Mouse (Mus musculus) heart, adult 10 weeks (tissue): ENCODE results near the gene Il13ra1. TPM values are rescaled to one million over a fixed set of nuclear protein-coding genes. Genes with fewer than 3 reads are reported as not detected.

Experiments used
- polyA plus RNA-seq: library from polyadenylated mRNA; stranded (reverse); fragments of 350-450 nt; fragmentation: Illumina TruSeq; extraction: RNeasy Lipid Tissue Mini Kit (QIAGEN cat#74804); gene quantifications from one replicate; pipeline ENCODE4 v1.2.3, GENCODE M21; 2014; ENCODE audit warnings: low read depth, low replicate concordance

Gene Il13ra1
- polyA plus RNA-seq: 28.2 TPM

DNA sequence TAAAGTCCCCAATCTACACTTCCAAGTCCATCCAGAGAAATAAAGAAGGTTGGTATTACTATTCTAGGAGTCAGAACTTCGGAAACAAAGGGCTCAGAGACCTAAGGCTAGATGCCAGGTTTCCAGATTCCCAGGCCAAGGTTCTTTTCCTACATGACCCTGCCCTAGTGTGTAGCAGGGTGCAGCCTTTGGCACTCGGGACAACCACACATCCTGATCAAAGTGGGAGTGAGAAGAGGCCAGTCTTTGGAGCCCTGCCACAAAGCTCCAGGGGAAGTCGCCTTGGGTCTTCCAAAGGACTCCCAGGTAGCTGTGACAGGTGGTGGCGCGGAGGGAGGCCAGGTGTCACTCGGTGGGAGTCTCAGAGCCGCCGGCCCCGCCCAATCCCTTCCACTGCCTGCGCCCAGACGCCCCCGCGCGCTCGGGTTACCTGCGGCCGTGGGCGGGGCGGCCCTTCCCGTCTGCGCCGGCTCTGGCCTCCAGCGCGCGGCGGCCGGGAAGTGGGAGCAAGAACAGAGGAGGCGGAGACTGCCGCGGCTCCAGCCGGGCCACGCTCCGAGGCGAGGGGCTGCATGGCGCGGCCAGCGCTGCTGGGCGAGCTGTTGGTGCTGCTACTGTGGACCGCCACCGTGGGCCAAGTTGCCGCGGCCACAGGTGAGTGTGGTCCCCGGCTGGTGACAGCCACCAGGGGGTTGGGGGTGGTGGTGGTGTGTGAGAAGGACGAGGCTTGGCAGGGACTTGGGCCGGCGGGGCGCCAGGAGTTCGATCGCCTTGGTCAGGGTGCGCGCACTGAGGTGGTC, at the start of gene Il13ra1:
Gene Il13ra1, plus strand, starts transcription at position 489 of the 800 bp plus-strand sequence.

DNA sequence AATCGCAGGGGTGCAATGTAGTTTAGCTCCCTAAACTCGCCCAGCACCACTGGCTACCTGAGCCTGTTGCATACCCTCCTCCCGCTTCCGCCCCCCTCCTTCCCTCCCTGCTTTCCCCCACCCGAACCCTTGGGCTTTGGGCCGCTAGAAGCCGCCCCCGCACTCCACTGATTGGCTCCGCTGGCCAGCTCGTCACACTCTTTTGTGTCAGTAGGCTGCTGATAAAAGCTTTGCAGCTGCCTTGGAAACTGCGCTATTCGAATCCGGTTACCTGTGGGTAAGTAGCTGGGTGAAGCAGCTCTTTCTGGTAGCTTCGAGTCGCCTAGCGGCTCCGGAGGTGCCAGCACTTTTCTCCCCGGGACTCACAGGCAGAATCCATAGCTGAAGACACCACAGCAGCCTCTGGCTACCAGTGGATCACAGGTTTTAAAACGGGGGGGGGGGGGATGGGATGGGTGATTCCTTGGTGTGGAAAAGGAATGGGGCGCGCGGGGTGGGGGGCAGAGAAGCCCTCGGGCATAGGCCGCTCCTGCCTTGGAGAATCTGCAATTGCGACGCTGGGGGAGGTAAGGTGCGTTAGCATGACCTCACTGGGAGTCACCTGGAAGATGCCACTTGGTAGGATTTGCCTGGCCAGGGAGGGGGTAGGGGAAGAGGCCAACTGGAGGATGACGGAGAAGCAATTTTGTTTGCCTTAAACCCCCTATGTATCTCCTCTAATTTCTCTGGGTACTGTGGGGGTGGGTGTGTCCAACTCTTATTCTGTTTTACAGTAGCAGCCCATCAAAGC, 84.0 kb downstream of the Il13ra1 start, which contains the start of gene Zcchc12:
Gene Zcchc12, plus strand, starts transcription at position 169 of the 790 bp plus-strand sequence.

Other genes starting within 250 kb of the Il13ra1 start
- 2.7 TPM for gene Dock11, start 223.3 kb upstream of the Il13ra1 start, polyA plus RNA-seq
- gene Zcchc12, start 83.8 kb downstream of the Il13ra1 start, polyA plus RNA-seq: not detected
- 1.0 TPM for gene Lonrf3, start 216.2 kb downstream of the Il13ra1 start, polyA plus RNA-seq